Mouse (Mus musculus): ENCODE measurements at regions not wholly inside any gene's neighbourhood (a gene's known extent, or its start where the extent isn't known, plus 50 kb on each side); places are given as distances from the start of the nearest gene placed in this dataset.

- Histone ChIP-seq H3K79me2 (replicated peaks; ENCODE audit: control insufficient read depth, insufficient read depth, low read length) (no peaks in the 10 kb centered on the region), H3K9ac (ENCODE audit: low read depth, low read length) (no peak overlapping the region), H3K36me3 (ENCODE audit: control insufficient read depth, insufficient read depth, low read length) (no peaks in the 10 kb centered on the region), H3K27ac (no peak overlapping the region), H3K27me3 (ENCODE audit: control insufficient read depth, insufficient read depth, low read length) (peaks cover 3% of the 10 kb centered on the region), H3K4me1 (ENCODE audit: control insufficient read depth, insufficient read depth, low read length) (no peaks in the 10 kb centered on the region), H3K4me3 (no peak overlapping the region; the same call in 1 of the 2 replicates)
- no peak for TF ChIP-seq EP300 (IDR thresholded peaks at IDR 0.05; ENCODE audit: insufficient read depth, low read depth, low read length)
- 7% methylated on average over 36 of the region's 36 CpGs for WGBS
- DNase-seq, result peak in 1 of 2 experiments; percentile 8
- intact Hi-C loops (cut with DNase I), result no loop called here
Observed at GRCm38 (mm10) chr5:37893639-37894550, 69.5 kb upstream of the Msx1 start.

GRCm38 (mm10) chr5:37890641-37891040, 66.3 kb upstream of the Msx1 start:
- intact Hi-C loops (cut with DNase I), result no loop called here
- peaks cover 3% of the 10 kb centered on the region for H3K27me3 ChIP-seq (ENCODE audit: control insufficient read depth, insufficient read depth, low read length)
- TF ChIP-seq POLR2A (IDR thresholded peaks at IDR 0.05; ENCODE audit: insufficient read depth, low read depth, low read length) (no peak), EP300 (IDR thresholded peaks at IDR 0.05; ENCODE audit: insufficient read depth, low read depth, low read length) (no peak), CTCF (IDR thresholded peaks at IDR 0.05) (no peak)
- H3K4me3 ChIP-seq, result no peak overlapping the region
- WGBS, result 48% methylated on average over 11 of the region's 11 CpGs
- no peak overlapping the region for H3K9ac ChIP-seq (ENCODE audit: low read depth, low read length)
- H3K79me2 ChIP-seq (replicated peaks; ENCODE audit: control insufficient read depth, insufficient read depth, low read length), result no peaks in the 10 kb centered on the region
- no peaks in the 10 kb centered on the region for H3K36me3 ChIP-seq (ENCODE audit: control insufficient read depth, insufficient read depth, low read length)
- H3K4me1 ChIP-seq (ENCODE audit: control insufficient read depth, insufficient read depth, low read length), result no peaks in the 10 kb centered on the region
- DNase-seq, result no peak
- H3K27ac ChIP-seq, result no peak overlapping the region

- Histone ChIP-seq H3K36me3 (ENCODE audit: control insufficient read depth, insufficient read depth, low read length) (no peaks in the 10 kb centered on the region), H3K27me3 (ENCODE audit: control insufficient read depth, insufficient read depth, low read length) (no peaks in the 10 kb centered on the region), H3K27ac (no peak overlapping the region), H3K79me2 (replicated peaks; ENCODE audit: control insufficient read depth, insufficient read depth, low read length) (no peaks in the 10 kb centered on the region), H3K9ac (ENCODE audit: low read depth, low read length) (no peak overlapping the region), H3K4me3 (no peak overlapping the region), H3K4me1 (ENCODE audit: control insufficient read depth, insufficient read depth, low read length) (no peaks in the 10 kb centered on the region)
- 51% methylated on average over 2 of the region's 2 CpGs for WGBS
- DNase-seq, result peak; percentile 21 to 30
- intact Hi-C loops (cut with DNase I), result no loop called here
- TF ChIP-seq EP300 (IDR thresholded peaks at IDR 0.05; ENCODE audit: insufficient read depth, low read depth, low read length) (no peak), CTCF (IDR thresholded peaks at IDR 0.05) (no peak), POLR2A (IDR thresholded peaks at IDR 0.05; ENCODE audit: insufficient read depth, low read depth, low read length) (no peak)
Observed at GRCm38 (mm10) chr5:37879668-37880380, 55.4 kb upstream of the Msx1 start.

DNA sequence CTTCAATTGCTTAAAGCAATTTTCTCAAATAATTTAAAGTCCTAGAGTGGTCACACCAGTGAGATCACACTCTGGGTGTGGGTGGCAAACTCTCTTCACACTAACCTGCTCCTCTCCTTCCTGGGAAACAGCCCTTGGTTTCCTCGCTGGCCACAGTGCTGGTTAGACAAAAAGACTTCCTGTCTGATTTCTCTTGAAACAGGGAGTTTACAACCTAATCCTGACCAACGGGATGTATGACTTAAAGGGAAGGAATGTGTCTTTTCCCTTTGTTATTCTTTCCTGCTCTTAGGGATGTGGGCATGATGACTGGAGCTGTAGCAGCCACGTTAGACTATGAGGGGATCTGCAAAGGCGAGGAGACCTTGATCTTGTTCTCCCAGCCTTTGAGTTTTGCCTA, 51.9 kb upstream of the Msx1 start:
- TF ChIP-seq CTCF (IDR thresholded peaks at IDR 0.05), result no peak
- TF ChIP-seq EP300 (IDR thresholded peaks at IDR 0.05; ENCODE audit: insufficient read depth, low read depth, low read length), result no peak
- no peak for TF ChIP-seq POLR2A (IDR thresholded peaks at IDR 0.05; ENCODE audit: insufficient read depth, low read depth, low read length)
- Histone ChIP-seq H3K27me3 (ENCODE audit: control insufficient read depth, insufficient read depth, low read length) (no peaks in the 10 kb centered on the region), H3K4me1 (ENCODE audit: control insufficient read depth, insufficient read depth, low read length) (no peaks in the 10 kb centered on the region), H3K36me3 (ENCODE audit: control insufficient read depth, insufficient read depth, low read length) (no peaks in the 10 kb centered on the region), H3K27ac (no peak overlapping the region), H3K9ac (ENCODE audit: low read depth, low read length) (no peak overlapping the region), H3K4me3 (no peak overlapping the region), H3K79me2 (replicated peaks; ENCODE audit: control insufficient read depth, insufficient read depth, low read length) (no peaks in the 10 kb centered on the region)
- intact Hi-C loops (cut with DNase I), result no loop called here
- 29% methylated on average over 4 of the region's 4 CpGs for WGBS
- no peak for DNase-seq

DNA sequence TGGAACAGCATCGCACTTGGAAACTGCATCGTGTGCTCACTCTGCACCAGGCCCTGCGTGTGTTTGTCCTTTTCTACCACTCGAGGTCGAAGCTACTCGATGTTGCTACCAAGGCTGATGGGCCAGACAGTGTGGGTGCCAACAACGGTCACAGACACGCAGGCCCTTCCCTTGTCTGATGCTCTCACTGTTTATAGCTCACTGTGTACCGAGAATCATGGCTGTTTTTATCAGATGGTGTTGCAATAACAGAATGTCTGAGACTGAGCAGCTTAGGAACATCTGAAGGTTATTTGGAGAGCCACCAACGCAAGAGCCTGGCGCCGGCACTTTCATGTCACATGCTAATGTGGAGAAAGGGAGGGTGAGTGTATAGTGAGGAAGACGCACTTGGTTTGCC, 51.1 kb upstream of the Msx1 start:
- Histone ChIP-seq H3K79me2 (replicated peaks; ENCODE audit: control insufficient read depth, insufficient read depth, low read length) (no peaks in the 10 kb centered on the region), H3K27me3 (ENCODE audit: control insufficient read depth, insufficient read depth, low read length) (no peaks in the 10 kb centered on the region), H3K4me3 (no peak overlapping the region), H3K27ac (no peak overlapping the region), H3K9ac (ENCODE audit: low read depth, low read length) (no peak overlapping the region), H3K4me1 (ENCODE audit: control insufficient read depth, insufficient read depth, low read length) (no peaks in the 10 kb centered on the region), H3K36me3 (ENCODE audit: control insufficient read depth, insufficient read depth, low read length) (no peaks in the 10 kb centered on the region)
- no peak for TF ChIP-seq EP300 (IDR thresholded peaks at IDR 0.05; ENCODE audit: insufficient read depth, low read depth, low read length)
- no peak for TF ChIP-seq POLR2A (IDR thresholded peaks at IDR 0.05; ENCODE audit: insufficient read depth, low read depth, low read length)
- no peak for TF ChIP-seq CTCF (IDR thresholded peaks at IDR 0.05)
- intact Hi-C loops (cut with DNase I), result no loop called here
- 78% methylated on average over 13 of the region's 13 CpGs for WGBS
- peak in 1 of 2 experiments; percentile 21 for DNase-seq

DNA sequence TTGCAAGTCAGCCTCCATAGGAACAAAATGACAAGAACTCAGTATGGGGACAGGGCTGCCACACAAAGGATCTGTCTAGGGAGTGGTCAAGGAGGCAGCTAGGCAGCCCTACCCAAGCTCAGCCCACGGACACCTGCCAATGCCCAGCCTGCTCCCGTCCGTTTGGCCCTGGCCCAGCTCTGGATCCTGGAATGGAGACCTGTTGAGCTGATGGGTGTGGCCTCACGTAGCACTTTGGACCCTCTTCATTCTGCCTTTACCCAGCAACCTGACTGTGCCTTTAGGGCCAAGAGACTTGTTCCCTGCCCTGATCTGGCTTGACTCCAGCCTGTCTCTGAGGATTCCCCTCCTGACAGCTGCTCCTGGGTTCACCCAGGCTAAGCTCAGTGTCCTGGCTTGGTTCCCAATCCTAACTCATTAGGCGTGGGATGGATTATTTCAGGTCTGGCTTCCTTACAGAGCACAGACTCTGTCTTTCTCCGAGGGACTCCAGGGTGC, 50.5 kb upstream of the Msx1 start:
- H3K27me3 ChIP-seq (ENCODE audit: control insufficient read depth, insufficient read depth, low read length), result no peaks in the 10 kb centered on the region
- no peak overlapping the region for H3K4me3 ChIP-seq
- no peaks in the 10 kb centered on the region for H3K79me2 ChIP-seq (replicated peaks; ENCODE audit: control insufficient read depth, insufficient read depth, low read length)
- intact Hi-C loops (cut with DNase I), result no loop called here
- H3K36me3 ChIP-seq (ENCODE audit: control insufficient read depth, insufficient read depth, low read length), result no peaks in the 10 kb centered on the region
- H3K4me1 ChIP-seq (ENCODE audit: control insufficient read depth, insufficient read depth, low read length), result no peaks in the 10 kb centered on the region
- no peak for TF ChIP-seq EP300 (IDR thresholded peaks at IDR 0.05; ENCODE audit: insufficient read depth, low read depth, low read length)
- TF ChIP-seq POLR2A (IDR thresholded peaks at IDR 0.05; ENCODE audit: insufficient read depth, low read depth, low read length), result no peak
- no peak for TF ChIP-seq CTCF (IDR thresholded peaks at IDR 0.05)
- peak; percentile 32 to 37 for DNase-seq
- no peak overlapping the region for H3K27ac ChIP-seq
- WGBS, result 41% methylated on average over 6 of the region's 6 CpGs
- H3K9ac ChIP-seq (ENCODE audit: low read depth, low read length), result no peak overlapping the region

All from heart, adult 2 months (tissue).